Mouse (Mus musculus) hindbrain, postnatal 0 days (tissue): ENCODE measurements around the gene Pex6. TPM values are rescaled to one million over a fixed set of nuclear protein-coding genes. Genes with fewer than 3 reads are reported as not detected.
"Not testable (repeated sequence)": the region's sequence is repeated elsewhere in the genome, so short reads cannot be mapped to it uniquely, and the experiment has no call there.

Experiments
- ATAC-seq: fragments of 200-750 bp; cut with Nextera tagmentation; 2 replicates; pipeline ENCODE4 v1.8.0; 2017; ENCODE audit warnings: mild to moderate bottlenecking, moderate TSS enrichment, moderate library complexity
- DNase-seq: peaks from one replicate; pipeline ENCODE4 v3.0.0-alpha.2; 2015; ENCODE audit warnings: low spot score
- H3K27ac ChIP-seq: fragments of 300-500 bp; sonication (generic); 2 replicates; pipeline ENCODE4 v1.5.1; 2014; ENCODE audit warnings: mild to moderate bottlenecking
- H3K27me3 ChIP-seq: fragments of 300-500 bp; sonication (generic); 2 replicates; pipeline ENCODE4 v1.6.1; 2014; ENCODE audit warnings: low read length, mixed read lengths; ENCODE audit not compliant: insufficient read depth
- H3K36me3 ChIP-seq: fragments of 300-500 bp; sonication (generic); 2 replicates; pipeline ENCODE4 v1.6.1; 2014; ENCODE audit warnings: low read length, mixed read lengths; ENCODE audit not compliant: insufficient read depth
- H3K4me1 ChIP-seq: fragments of 300-500 bp; sonication (generic); 2 replicates; pipeline ENCODE4 v1.6.1; 2014; ENCODE audit warnings: antibody characterized with exemption, low read length, mixed read lengths; ENCODE audit not compliant: insufficient read depth
- H3K4me2 ChIP-seq: fragments of 300-500 bp; sonication (generic); 2 replicates; pipeline ENCODE4 v1.6.1; 2014; ENCODE audit warnings: low read depth, mild to moderate bottlenecking, low read length, moderate library complexity, mixed read lengths
- H3K4me3 ChIP-seq: fragments of 300-500 bp; sonication (generic); 2 replicates; pipeline ENCODE4 v1.5.1; 2014; ENCODE audit warnings: low read length
- H3K9ac ChIP-seq: fragments of 300-500 bp; sonication (generic); replicated peaks from 2 replicates; pipeline ENCODE4 v1.6.1; 2014; ENCODE audit warnings: mild to moderate bottlenecking, low read length, moderate library complexity, mixed read lengths
- H3K9me3 ChIP-seq: fragments of 300-500 bp; sonication (generic); 2 replicates; pipeline ENCODE4 v1.6.1; 2016; ENCODE audit warnings: low read length, mixed read lengths
- CTCF ChIP-seq: IDR thresholded peaks from 2 replicates; pipeline ENCODE4 v1.5.1; 2016; ENCODE audit warnings: antibody characterized with exemption, control low read depth, low read depth
- WGBS: fragments of 180-500 bp; shearing (Covaris S2); extraction: QIAGEN DNeasy Blood & Tissue Kit; methylation state at CpG from one replicate; pipeline ENCODE4 v1.1.7; 2014; 5-methylcytosine and 5-hydroxymethylcytosine counted together
- polyA plus RNA-seq: library from polyadenylated mRNA; unstranded; fragments of >200 nt; fragmentation: Nextera tagmentation; extraction: Ambion mirVana; gene quantifications from 2 replicates; pipeline ENCODE4 v1.2.1, GENCODE M21; 2015
- total RNA-seq: library from RNA; depleted of rRNA; stranded (reverse); fragments of >200 nt; gene quantifications from 2 replicates; pipeline ENCODE4 v1.2.3, GENCODE M21; 2014

The Pex6 gene
- total and polyA plus RNA-seq, 2 experiments from 2014 or later: 18.1 to 41.7 TPM

- DNase-seq: peak; percentile 62
- no peaks in the 10 kb centered on the region for H3K9me3 ChIP-seq
Measured at GRCm38 (mm10) chr17:46751056-46751793, 40.0 kb downstream of the Pex6 start.

DNA sequence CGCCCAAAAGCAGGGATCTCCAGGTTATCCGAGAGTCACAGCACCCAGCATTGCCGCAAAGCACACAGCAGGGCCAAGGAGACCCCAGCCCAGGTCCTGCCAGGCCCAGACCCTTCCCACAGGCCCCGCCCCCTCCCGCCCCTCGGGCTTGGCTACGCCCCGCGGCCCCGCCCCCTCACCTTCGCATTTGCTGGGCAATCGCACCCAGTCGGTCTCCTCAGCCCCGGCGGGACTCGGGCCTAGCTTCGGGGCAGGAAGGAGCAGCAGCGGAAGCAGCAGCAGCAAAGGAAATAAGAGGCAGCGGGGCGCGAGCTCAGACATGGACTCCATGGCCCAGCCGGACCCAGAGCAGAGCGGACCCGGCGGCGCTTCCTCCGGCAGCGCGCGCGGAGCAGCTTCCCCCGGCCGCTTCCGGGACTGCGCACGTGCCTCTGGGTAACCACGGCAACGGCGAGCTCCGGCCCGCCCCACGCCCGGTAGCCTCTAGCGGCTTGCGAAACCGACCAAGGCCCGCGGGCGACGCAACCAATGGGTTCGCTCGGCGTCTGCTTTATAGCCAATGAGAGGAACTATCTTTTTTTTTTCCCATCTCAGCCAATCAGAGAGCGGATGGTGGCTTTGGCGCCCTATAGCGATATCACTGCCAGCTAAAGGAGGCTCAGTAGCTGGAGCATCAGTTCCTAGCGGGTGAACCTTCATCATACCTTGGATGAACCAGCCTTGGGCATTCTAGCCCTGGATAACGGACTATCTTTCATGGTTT lies 40.7 kb downstream of the Pex6 start, which contains the start of gene Cnpy3:
Gene Cnpy3, minus strand, starts transcription at position 421 of the 763 bp plus-strand sequence.
- Histone ChIP-seq H3K27me3 (no peaks in the 10 kb centered on the region), H3K4me2 (peak within 1 kb of the TSS; percentile 67), H3K9me3 (no peaks in the 10 kb centered on the region), H3K9ac (peak within 1 kb of the TSS; percentile 90), H3K4me3 (peak within 1 kb of the TSS; percentile 82), H3K27ac (peak within 1 kb of the TSS; percentile 95), H3K4me1 (peaks cover 7% of the 10 kb centered on the region; the same call in 1 of the 2 replicates), H3K36me3 (no peaks in the 10 kb centered on the region)
- WGBS: under 1% methylated on average over 58 of the region's 58 CpGs
- TF ChIP-seq CTCF: no peak; the same call in 1 of the 2 replicates
- DNase-seq (peak; percentile 99), ATAC-seq (peak; percentile 99)

More at GRCm38 (mm10) chr17:46751056-46751793, 40.0 kb downstream of the Pex6 start:
- H3K36me3 ChIP-seq: no peaks in the 10 kb centered on the region; the same call in 1 of the 2 replicates
- H3K4me3 ChIP-seq: peak overlapping the region; percentile 82
- peak overlapping the region; percentile 90 for H3K9ac ChIP-seq
- WGBS: 29% methylated on average over 16 of the region's 16 CpGs
- ATAC-seq: no peak
- TF ChIP-seq CTCF: 0 out of 2 replicates have a peak, but pooled peaks have one; percentile 5
- peak overlapping the region; percentile 67 for H3K4me2 ChIP-seq
- no peaks in the 10 kb centered on the region for H3K27me3 ChIP-seq
- H3K27ac ChIP-seq: peak overlapping the region; percentile 95
- peaks cover 7% of the 10 kb centered on the region; the same call in 1 of the 2 replicates for H3K4me1 ChIP-seq

DNA sequence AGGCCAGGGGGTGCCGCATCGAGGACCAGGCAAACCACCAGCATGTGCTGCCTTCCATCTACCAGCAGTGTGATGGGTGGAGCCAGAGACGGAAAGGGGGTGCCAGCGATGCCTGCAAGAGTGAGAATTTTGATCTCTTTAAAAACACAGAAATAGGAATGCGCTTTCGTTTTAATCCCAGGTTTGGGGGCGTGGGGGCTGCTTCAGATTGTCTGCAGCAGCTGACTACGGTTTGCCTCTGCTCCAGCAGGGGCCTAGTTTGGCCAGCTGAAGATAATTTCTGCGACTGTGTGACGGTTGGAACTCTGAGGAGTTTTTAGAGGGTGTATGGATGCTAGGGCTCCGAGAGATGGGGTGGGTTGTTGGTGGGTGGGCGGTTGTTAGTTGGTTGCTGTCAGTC lies 47.5 kb downstream of the Pex6 start:
- Histone ChIP-seq H3K36me3 (no peaks in the 10 kb centered on the region), H3K9me3 (no peaks in the 10 kb centered on the region), H3K27me3 (no peaks in the 10 kb centered on the region), H3K4me1 (no peaks in the 10 kb centered on the region), H3K4me3 (no peak overlapping the region), H3K9ac (no peak overlapping the region), H3K4me2 (no peak overlapping the region), H3K27ac (no peak overlapping the region)
- ATAC-seq (no peak), DNase-seq (no peak)
- no peak for TF ChIP-seq CTCF
- 82% methylated on average over 12 of the region's 12 CpGs for WGBS

GRCm38 (mm10) chr17:46763544-46763943 lies 52.3 kb downstream of the Pex6 start, which contains the start of gene Ptcra:
Gene Ptcra (minus strand): TSS chr17:46763712.
- 53% methylated on average over 2 of the region's 2 CpGs for WGBS
- no peak within 1 kb of the TSS for H3K4me3 ChIP-seq
- no peak for TF ChIP-seq CTCF
- no peaks in the 10 kb centered on the region for H3K4me1 ChIP-seq
- no peaks in the 10 kb centered on the region for H3K27me3 ChIP-seq
- no peaks in the 10 kb centered on the region for H3K9me3 ChIP-seq
- no peak within 1 kb of the TSS for H3K4me2 ChIP-seq
- no peak within 1 kb of the TSS for H3K27ac ChIP-seq
- no peak for DNase-seq
- no peaks in the 10 kb centered on the region for H3K36me3 ChIP-seq
- 0 out of 2 replicates have a peak, but pooled peaks have one; percentile 4 for ATAC-seq
- no peak within 1 kb of the TSS for H3K9ac ChIP-seq

DNA sequence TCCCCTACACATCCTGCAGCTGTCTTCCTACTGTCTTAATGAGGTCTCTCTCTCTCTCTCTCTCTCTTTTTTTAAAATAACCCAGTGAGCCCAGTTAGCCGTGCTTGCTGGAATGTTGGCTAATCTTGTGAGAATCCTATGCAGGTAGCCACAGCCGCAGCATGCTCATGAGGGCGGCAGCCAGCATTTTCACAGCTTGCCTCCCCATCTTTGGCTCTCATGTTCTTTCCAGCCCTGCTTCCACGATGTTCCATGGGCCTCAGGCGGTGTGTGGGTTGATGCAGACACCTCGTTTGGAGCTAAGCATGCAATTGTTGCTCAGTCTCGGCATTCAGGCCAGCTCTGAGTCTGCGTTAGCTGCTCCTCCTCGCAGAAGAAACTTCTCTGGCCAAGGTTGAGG lies 53.7 kb downstream of the Pex6 start:
- not testable (repeated sequence) for H3K27me3 ChIP-seq, H3K4me3 ChIP-seq, ATAC-seq, H3K27ac ChIP-seq, H3K9me3 ChIP-seq, H3K4me2 ChIP-seq, H3K9ac ChIP-seq, DNase-seq, H3K4me1 ChIP-seq, H3K36me3 ChIP-seq
- WGBS: 61% methylated on average over 8 of the region's 9 CpGs

GRCm38 (mm10) chr17:46767868-46768267 lies 56.6 kb downstream of the Pex6 start:
- Histone ChIP-seq H3K4me2 (no peak overlapping the region), H3K9me3 (no peaks in the 10 kb centered on the region), H3K27me3 (no peaks in the 10 kb centered on the region), H3K36me3 (no peaks in the 10 kb centered on the region), H3K27ac (no peak overlapping the region), H3K4me1 (no peaks in the 10 kb centered on the region; the same call in 1 of the 2 replicates), H3K9ac (no peak overlapping the region), H3K4me3 (no peak overlapping the region)
- DNase-seq: no peak
- no peak for TF ChIP-seq CTCF
- WGBS: 61% methylated on average over 8 of the region's 8 CpGs
- ATAC-seq: no peak
